Mouse (Mus musculus): ENCODE data around the gene Thap12. TPM values are rescaled to one million over a fixed set of nuclear protein-coding genes. Genes with fewer than 3 reads are reported as not detected.

Gene Thap12
- polyA plus RNA-seq, 1 experiment, result 36.7 TPM

GRCm38 (mm10) chr7:98667956-98668746, 34.8 kb upstream of the Thap12 start:
- Histone ChIP-seq H3K27me3 (ENCODE audit: control insufficient read depth, insufficient read depth, low read length, poor library complexity, severe bottlenecking) (no peaks in the 10 kb centered on the region), H3K4me3 (ENCODE audit: low read depth, low read length) (no peak overlapping the region), H3K36me3 (ENCODE audit: control insufficient read depth, insufficient read depth, low read length, poor library complexity, severe bottlenecking) (no peaks in the 10 kb centered on the region), H3K9me3 (replicated peaks; ENCODE audit: control insufficient read depth, insufficient read depth, low read length, poor library complexity, severe bottlenecking) (no peaks in the 10 kb centered on the region), H3K9ac (ENCODE audit: low read depth, poor library complexity, severe bottlenecking) (no peak overlapping the region), H3K27ac (ENCODE audit: insufficient read depth, low read length) (no peak overlapping the region), H3K4me1 (ENCODE audit: control insufficient read depth, insufficient read depth, low read length) (no peaks in the 10 kb centered on the region)
- TF ChIP-seq EP300 (IDR thresholded peaks at IDR 0.05; ENCODE audit: insufficient read depth, low read depth, low read length) (no peak), POLR2A (IDR thresholded peaks at IDR 0.05; ENCODE audit: insufficient read depth, low read length) (no peak), CTCF (IDR thresholded peaks at IDR 0.05; ENCODE audit: low read depth, low read length) (no peak)

GRCm38 (mm10) chr7:98670831-98671230, 32.1 kb upstream of the Thap12 start:
- no peak overlapping the region for H3K4me3 ChIP-seq (ENCODE audit: low read depth, low read length)
- no peak overlapping the region for H3K9ac ChIP-seq (ENCODE audit: low read depth, poor library complexity, severe bottlenecking)
- H3K36me3 ChIP-seq (ENCODE audit: control insufficient read depth, insufficient read depth, low read length, poor library complexity, severe bottlenecking), result no peaks in the 10 kb centered on the region
- no peaks in the 10 kb centered on the region for H3K9me3 ChIP-seq (replicated peaks; ENCODE audit: control insufficient read depth, insufficient read depth, low read length, poor library complexity, severe bottlenecking)
- no peak overlapping the region for H3K27ac ChIP-seq (ENCODE audit: insufficient read depth, low read length)
- H3K27me3 ChIP-seq (ENCODE audit: control insufficient read depth, insufficient read depth, low read length, poor library complexity, severe bottlenecking), result no peaks in the 10 kb centered on the region
- H3K4me1 ChIP-seq (ENCODE audit: control insufficient read depth, insufficient read depth, low read length), result no peaks in the 10 kb centered on the region
- no peak for TF ChIP-seq POLR2A (IDR thresholded peaks at IDR 0.05; ENCODE audit: insufficient read depth, low read length)
- TF ChIP-seq EP300 (IDR thresholded peaks at IDR 0.05; ENCODE audit: insufficient read depth, low read depth, low read length), result no peak
- TF ChIP-seq CTCF (IDR thresholded peaks at IDR 0.05; ENCODE audit: low read depth, low read length), result no peak

GRCm38 (mm10) chr7:98671416-98671815, 31.5 kb upstream of the Thap12 start:
- Histone ChIP-seq H3K4me3 (ENCODE audit: low read depth, low read length) (no peak overlapping the region), H3K36me3 (ENCODE audit: control insufficient read depth, insufficient read depth, low read length, poor library complexity, severe bottlenecking) (no peaks in the 10 kb centered on the region), H3K27me3 (ENCODE audit: control insufficient read depth, insufficient read depth, low read length, poor library complexity, severe bottlenecking) (no peaks in the 10 kb centered on the region), H3K9me3 (replicated peaks; ENCODE audit: control insufficient read depth, insufficient read depth, low read length, poor library complexity, severe bottlenecking) (no peaks in the 10 kb centered on the region), H3K27ac (ENCODE audit: insufficient read depth, low read length) (no peak overlapping the region), H3K4me1 (ENCODE audit: control insufficient read depth, insufficient read depth, low read length) (no peaks in the 10 kb centered on the region), H3K9ac (ENCODE audit: low read depth, poor library complexity, severe bottlenecking) (no peak overlapping the region)
- TF ChIP-seq POLR2A (IDR thresholded peaks at IDR 0.05; ENCODE audit: insufficient read depth, low read length), result no peak
- no peak for TF ChIP-seq CTCF (IDR thresholded peaks at IDR 0.05; ENCODE audit: low read depth, low read length)
- TF ChIP-seq EP300 (IDR thresholded peaks at IDR 0.05; ENCODE audit: insufficient read depth, low read depth, low read length), result no peak

GRCm38 (mm10) chr7:98672241-98672955, 30.5 kb upstream of the Thap12 start:
- Histone ChIP-seq H3K9me3 (replicated peaks; ENCODE audit: control insufficient read depth, insufficient read depth, low read length, poor library complexity, severe bottlenecking) (no peaks in the 10 kb centered on the region), H3K4me3 (ENCODE audit: low read depth, low read length) (no peak overlapping the region), H3K27ac (ENCODE audit: insufficient read depth, low read length) (no peak overlapping the region), H3K9ac (ENCODE audit: low read depth, poor library complexity, severe bottlenecking) (no peak overlapping the region), H3K36me3 (ENCODE audit: control insufficient read depth, insufficient read depth, low read length, poor library complexity, severe bottlenecking) (no peaks in the 10 kb centered on the region), H3K27me3 (ENCODE audit: control insufficient read depth, insufficient read depth, low read length, poor library complexity, severe bottlenecking) (no peaks in the 10 kb centered on the region), H3K4me1 (ENCODE audit: control insufficient read depth, insufficient read depth, low read length) (no peaks in the 10 kb centered on the region)
- TF ChIP-seq EP300 (IDR thresholded peaks at IDR 0.05; ENCODE audit: insufficient read depth, low read depth, low read length), result no peak
- TF ChIP-seq CTCF (IDR thresholded peaks at IDR 0.05; ENCODE audit: low read depth, low read length), result no peak
- no peak for TF ChIP-seq POLR2A (IDR thresholded peaks at IDR 0.05; ENCODE audit: insufficient read depth, low read length)

- Histone ChIP-seq H3K9ac (ENCODE audit: low read depth, poor library complexity, severe bottlenecking) (no peak overlapping the region), H3K9me3 (replicated peaks; ENCODE audit: control insufficient read depth, insufficient read depth, low read length, poor library complexity, severe bottlenecking) (no peaks in the 10 kb centered on the region), H3K27ac (ENCODE audit: insufficient read depth, low read length) (no peak overlapping the region), H3K27me3 (ENCODE audit: control insufficient read depth, insufficient read depth, low read length, poor library complexity, severe bottlenecking) (no peaks in the 10 kb centered on the region), H3K4me3 (ENCODE audit: low read depth, low read length) (no peak overlapping the region), H3K36me3 (ENCODE audit: control insufficient read depth, insufficient read depth, low read length, poor library complexity, severe bottlenecking) (no peaks in the 10 kb centered on the region), H3K4me1 (ENCODE audit: control insufficient read depth, insufficient read depth, low read length) (no peaks in the 10 kb centered on the region)
- no peak for TF ChIP-seq POLR2A (IDR thresholded peaks at IDR 0.05; ENCODE audit: insufficient read depth, low read length)
- no peak for TF ChIP-seq CTCF (IDR thresholded peaks at IDR 0.05; ENCODE audit: low read depth, low read length)
- no peak for TF ChIP-seq EP300 (IDR thresholded peaks at IDR 0.05; ENCODE audit: insufficient read depth, low read depth, low read length)
Measured at GRCm38 (mm10) chr7:98674344-98674743, 28.6 kb upstream of the Thap12 start.

GRCm38 (mm10) chr7:98677511-98677910, 25.4 kb upstream of the Thap12 start:
- Histone ChIP-seq H3K4me1 (ENCODE audit: control insufficient read depth, insufficient read depth, low read length) (no peaks in the 10 kb centered on the region), H3K36me3 (ENCODE audit: control insufficient read depth, insufficient read depth, low read length, poor library complexity, severe bottlenecking) (no peaks in the 10 kb centered on the region), H3K27me3 (ENCODE audit: control insufficient read depth, insufficient read depth, low read length, poor library complexity, severe bottlenecking) (no peaks in the 10 kb centered on the region), H3K9me3 (replicated peaks; ENCODE audit: control insufficient read depth, insufficient read depth, low read length, poor library complexity, severe bottlenecking) (no peaks in the 10 kb centered on the region), H3K4me3 (ENCODE audit: low read depth, low read length) (no peak overlapping the region), H3K9ac (ENCODE audit: low read depth, poor library complexity, severe bottlenecking) (no peak overlapping the region), H3K27ac (ENCODE audit: insufficient read depth, low read length) (no peak overlapping the region)
- no peak for TF ChIP-seq CTCF (IDR thresholded peaks at IDR 0.05; ENCODE audit: low read depth, low read length)
- TF ChIP-seq EP300 (IDR thresholded peaks at IDR 0.05; ENCODE audit: insufficient read depth, low read depth, low read length), result no peak
- no peak for TF ChIP-seq POLR2A (IDR thresholded peaks at IDR 0.05; ENCODE audit: insufficient read depth, low read length)
